ENCODE assay signal across 27 mouse cellular contexts in genomic region chr7:80373352-80373751, GRCm38 (mm10). TPM values are rescaled to one million over a fixed set of nuclear protein-coding genes. Genes with fewer than 3 reads are reported as not detected.
DNase-seq lines count a peak whose midpoint lies in the region; ATAC-seq and TF ChIP-seq lines count a peak whose summit lies in the region.
"Had no signal": no experiment of that assay in that cellular context is flagged by ENCODE, and none has a peak within 500 bp of the region (broad histone marks: within the 10 kb centered on the region; RNA-seq: fewer than 3 reads in every experiment).

No protein-coding gene starts in this region.

- no peak for TF ChIP-seq POLR2A in heart, adult 2 months (IDR thresholded peaks at IDR 0.05; ENCODE audit: insufficient read depth, low read depth, low read length)
- TF ChIP-seq POLR2A in spleen, adult 2 months (IDR thresholded peaks at IDR 0.05; ENCODE audit: low read depth, low read length): no peak
- TF ChIP-seq POLR2A in CH12.LX (IDR thresholded peaks at IDR 0.05; ENCODE audit: low read depth, low read length): no peak
- no peak for TF ChIP-seq POLR2A in bone marrow, adult 2 months (IDR thresholded peaks at IDR 0.05; ENCODE audit: borderline replicate concordance, control insufficient read depth, low read depth, low read length)

- no peak overlapping the region for H3K4me2 ChIP-seq in heart, embryonic 16.5 days (ENCODE audit: low read depth, low read length)
- peak overlapping the region; percentile 7 for H3K4me2 ChIP-seq in CH12.LX (ENCODE audit: insufficient read depth, low read depth, poor library complexity, severe bottlenecking)
- H3K4me2 ChIP-seq: embryonic facial prominence, embryonic 12.5 days; embryonic facial prominence, embryonic 15.5 days; heart, embryonic 12.5 days; heart, embryonic 15.5 days; hindbrain, embryonic 12.5 days; hindbrain, embryonic 15.5 days had no signal

- H3K4me1 ChIP-seq in heart, embryonic 16.5 days (ENCODE audit: control insufficient read depth, insufficient read depth, low read length): peaks cover 25% of the 10 kb centered on the region
- peaks cover 9% of the 10 kb centered on the region for H3K4me1 ChIP-seq in heart, adult 2 months (ENCODE audit: control insufficient read depth, insufficient read depth, low read length)
- peaks cover 25% of the 10 kb centered on the region; the same call in 1 of the 2 replicates for H3K4me1 ChIP-seq in spleen, adult 2 months (ENCODE audit: control insufficient read depth, insufficient read depth, insufficient read length)
- peaks cover 25 to 79% of the 10 kb centered on the region in 2 experiments for H3K4me1 ChIP-seq in CH12.LX (ENCODE audit: control insufficient read depth in 1 of 2, insufficient read depth in 2 of 2)
- peaks cover 16% of the 10 kb centered on the region for H3K4me1 ChIP-seq in bone marrow, adult 2 months (ENCODE audit: control insufficient read depth, insufficient read depth, low read length)

- H3K27ac ChIP-seq in heart, embryonic 16.5 days (ENCODE audit: low read length): peak overlapping the region; percentile 21; the same call in 1 of the 2 replicates
- H3K27ac ChIP-seq in heart, adult 2 months: no peak overlapping the region
- H3K27ac ChIP-seq in spleen, adult 2 months (ENCODE audit: insufficient read depth, low read length): peak overlapping the region; percentile 60
- peak overlapping the region; percentile 73 for H3K27ac ChIP-seq in CH12.LX (ENCODE audit: insufficient read depth, low read depth)
- peak overlapping the region; percentile 82 for H3K27ac ChIP-seq in bone marrow, adult 2 months (ENCODE audit: control insufficient read depth, insufficient read depth, low read depth, low read length, poor library complexity)
- H3K27ac ChIP-seq: embryonic facial prominence, embryonic 12.5 days; embryonic facial prominence, embryonic 15.5 days; gastrocnemius, adult 2 months; heart, embryonic 15.5 days; hindbrain, embryonic 12.5 days; hindbrain, embryonic 15.5 days had no signal

- H3K36me3 ChIP-seq in heart, embryonic 16.5 days (ENCODE audit: control insufficient read depth, insufficient read depth): peaks cover 2% of the 10 kb centered on the region; the same call in 1 of the 2 replicates
- no peaks in the 10 kb centered on the region for H3K36me3 ChIP-seq in heart, adult 2 months (ENCODE audit: control insufficient read depth, insufficient read depth, low read length)
- 0 out of 2 replicates have a peak, but pooled peaks cover 1% of the 10 kb centered on the region for H3K36me3 ChIP-seq in spleen, adult 2 months (ENCODE audit: control insufficient read depth, insufficient read depth, low read length)
- peaks cover 5 to 22% of the 10 kb centered on the region in 2 experiments for H3K36me3 ChIP-seq in CH12.LX (replicated peaks in 1 of 2; ENCODE audit: control insufficient read depth in 1 of 2, insufficient read depth in 1 of 2, low read length in 1 of 2)
- H3K36me3 ChIP-seq: hindbrain, embryonic 15.5 days had no signal

- dilution Hi-C loops in CH12.LX (cut with MboI; ENCODE audit: extremely low pct_ligation_motif_present, extremely low pct_unique_long_range_greater_than_20kb, low sequenced_read_pairs): no loop called here

- intact Hi-C loops in heart, adult 2 months (cut with DNase I): no loop called here

- 69% methylated on average over 4 of the region's 4 CpGs for WGBS in heart, embryonic 16.5 days
- 77% methylated on average over 4 of the region's 4 CpGs for WGBS in heart, adult 2 months
- WGBS in spleen, adult 2 months: 26% methylated on average over 4 of the region's 4 CpGs
- 19% methylated on average over 4 of the region's 4 CpGs for WGBS in bone marrow, adult 2 months

- H3K9me3 ChIP-seq in heart, embryonic 16.5 days (replicated peaks; ENCODE audit: control insufficient read depth, low read length): no peaks in the 10 kb centered on the region
- H3K9me3 ChIP-seq in CH12.LX (replicated peaks; ENCODE audit: low read length): no peaks in the 10 kb centered on the region
- H3K9me3 ChIP-seq: embryonic facial prominence, embryonic 12.5 days; embryonic facial prominence, embryonic 15.5 days; G1E; heart, embryonic 12.5 days; heart, embryonic 15.5 days; hindbrain, embryonic 12.5 days; hindbrain, embryonic 15.5 days had no signal

- no peak for TF ChIP-seq EP300 in heart, adult 2 months (IDR thresholded peaks at IDR 0.05; ENCODE audit: insufficient read depth, low read depth, low read length)
- no peak; the same call in 1 of the 2 replicates for TF ChIP-seq EP300 in CH12.LX (IDR thresholded peaks at IDR 0.05; ENCODE audit: low read length)

- no peak overlapping the region for H3K9ac ChIP-seq in heart, embryonic 16.5 days (ENCODE audit: low read length)
- no peak overlapping the region for H3K9ac ChIP-seq in heart, adult 2 months (ENCODE audit: low read depth, low read length)
- H3K9ac ChIP-seq in CH12.LX (ENCODE audit: insufficient read depth, low read depth): peak overlapping the region; percentile 16; the same call in 1 of the 2 replicates
- H3K9ac ChIP-seq: embryonic facial prominence, embryonic 12.5 days; embryonic facial prominence, embryonic 15.5 days; forebrain, postnatal 0 days; heart, embryonic 12.5 days; heart, embryonic 15.5 days; hindbrain, embryonic 12.5 days; hindbrain, embryonic 15.5 days had no signal

- in situ Hi-C loops in CH12.LX (cut with MboI; ENCODE audit: low pct_ligation_motif_present, low pct_unique_long_range_greater_than_20kb, low sequenced_read_pairs): loop anchor here (10.0 kb wide), 1 partner anchor 229 kb away; no protein-coding TSS in a partner anchor

- no peak overlapping the region for H3K4me3 ChIP-seq in heart, embryonic 16.5 days (ENCODE audit: low read length)
- H3K4me3 ChIP-seq in heart, adult 2 months: no peak overlapping the region
- H3K4me3 ChIP-seq in spleen, adult 2 months (ENCODE audit: extremely low read depth, insufficient read depth, insufficient read length): no peak overlapping the region
- no peak overlapping the region for H3K4me3 ChIP-seq in CH12.LX (replicated peaks in 1 of 3; ENCODE audit: low read depth in 2 of 3, low read length in 2 of 3, poor library complexity in 1 of 3)
- no peak overlapping the region for H3K4me3 ChIP-seq in bone marrow, adult 2 months (replicated peaks; ENCODE audit: control insufficient read depth, low read depth, low read length)
- H3K4me3 ChIP-seq: embryonic facial prominence, embryonic 12.5 days; embryonic facial prominence, embryonic 15.5 days; gastrocnemius, adult 2 months; heart, embryonic 12.5 days; heart, embryonic 15.5 days; hindbrain, embryonic 12.5 days; hindbrain, embryonic 15.5 days had no signal

- no peaks in the 10 kb centered on the region for H3K79me2 ChIP-seq in heart, adult 2 months (replicated peaks; ENCODE audit: control insufficient read depth, insufficient read depth, low read length)
- peaks cover 6% of the 10 kb centered on the region for H3K79me2 ChIP-seq in CH12.LX (replicated peaks; ENCODE audit: control insufficient read depth, extremely low read depth, insufficient read depth, poor library complexity, severe bottlenecking)

- TF ChIP-seq RAD21 in CH12.LX (IDR thresholded peaks at IDR 0.05; ENCODE audit: low read depth, low read length): no peak

- DNase-seq in heart, adult 2 months: no peak
- DNase-seq in spleen, adult 2 months (ENCODE audit: low read depth in 1 of 2, low spot score in 2 of 2): no peak
- no peak for DNase-seq in spleen, postnatal 14 days (ENCODE audit: low spot score in 2 of 2)
- no peak for DNase-seq in CH12.LX (ENCODE audit: extremely low read depth)
- DNase-seq in kidney, postnatal 36 days: no peak
- DNase-seq in testis, postnatal 10 days (ENCODE audit: low spot score): no peak
- DNase-seq: adrenal gland, adult 8-10 months; adrenal gland, postnatal 25 days; cerebellum, adult 18-20 months; cerebellum, postnatal 25 days; forebrain, postnatal 0 days; gastrocnemius, adult 2 months; gastrocnemius, postnatal 14 days; heart, adult 11 months; heart, postnatal 14 days; heart, postnatal 4 days had no signal

- ATAC-seq in heart, embryonic 16.5 days (replicated peaks; ENCODE audit: extremely low read depth, insufficient read depth, low FRiP score): no peak
- ATAC-seq: activated CD4-positive, CD25-positive, alpha-beta regulatory T cell, adult 4 months; forebrain, embryonic 14.5 days; forebrain, postnatal 0 days had no signal

- no peaks in the 10 kb centered on the region for H3K27me3 ChIP-seq in heart, embryonic 16.5 days (ENCODE audit: control insufficient read depth, insufficient read depth, low read length)
- no peaks in the 10 kb centered on the region for H3K27me3 ChIP-seq in heart, adult 2 months (ENCODE audit: control insufficient read depth, insufficient read depth, low read length)
- H3K27me3 ChIP-seq in spleen, adult 2 months (ENCODE audit: control insufficient read depth, insufficient read depth, low read length): no peaks in the 10 kb centered on the region
- H3K27me3 ChIP-seq in CH12.LX (replicated peaks): no peaks in the 10 kb centered on the region
- H3K27me3 ChIP-seq: embryonic facial prominence, embryonic 12.5 days; embryonic facial prominence, embryonic 15.5 days; heart, embryonic 12.5 days; heart, embryonic 15.5 days; hindbrain, embryonic 12.5 days; hindbrain, embryonic 15.5 days had no signal

- no peak for TF ChIP-seq CTCF in heart, adult 2 months (IDR thresholded peaks at IDR 0.05)
- TF ChIP-seq CTCF in spleen, adult 2 months (IDR thresholded peaks at IDR 0.05; ENCODE audit: extremely low read depth, insufficient read depth, insufficient read length, insufficient replicate concordance): no peak
- no peak for TF ChIP-seq CTCF in CH12.LX (conservative IDR thresholded peaks at IDR 0.05 in 1 of 2, IDR thresholded peaks at IDR 0.05 in 1 of 2; ENCODE audit: low read depth in 2 of 2, low read length in 2 of 2)
- no peak for TF ChIP-seq CTCF in bone marrow, adult 2 months (IDR thresholded peaks at IDR 0.05; ENCODE audit: control insufficient read depth, insufficient read depth, low read length)

RNA-seq across cellular contexts. Expression of gene Man2a2, which starts 2.2 kb away (rescaled TPM):
- polyA plus RNA-seq in heart, embryonic 16.5 days (2015; fragmentation: Nextera tagmentation; extraction: Ambion mirVana): 15.0 and 17.4 TPM in 2 replicates
- 10 to 100 TPM; 55.7 to 58.7 TPM for total RNA-seq in heart, adult 2 months (2021)
- 75.8 and 82.4 TPM in 2 replicates for polyA plus RNA-seq in heart, adult 2 months (2012; rRNA removed)
- 98.3 and 115 TPM in 2 replicates for polyA plus RNA-seq in spleen, adult 2 months (2012; rRNA removed)
- 46.3 and 48.3 TPM in 2 replicates for total RNA-seq in CH12.LX (2012; rRNA removed)
- total RNA-seq in CH12.LX (2014; rRNA removed): 12.5 and 14.3 TPM in 2 replicates
- polyA plus RNA-seq in CH12.LX (2012; ENCODE audit: insufficient read length, low read depth): 33.6 and 44.3 TPM in 2 replicates
- polyA plus RNA-seq in bone marrow, adult 2 months (2011; ENCODE audit: insufficient read depth, insufficient read length, low replicate concordance, missing spikeins): 25.1 and 40.0 TPM in 2 replicates

RNA-seq across cellular contexts. Expression of gene Fes, which starts 14.4 kb away (rescaled TPM):
- 14.1 and 15.4 TPM in 2 replicates for polyA plus RNA-seq in heart, embryonic 16.5 days (2015; fragmentation: Nextera tagmentation; extraction: Ambion mirVana)
- total RNA-seq in heart, adult 2 months (2021): 1 to 10 TPM; 8.9 to 9.8 TPM
- polyA plus RNA-seq in heart, adult 2 months (2012; rRNA removed): 15.4 and 17.3 TPM in 2 replicates
- polyA plus RNA-seq in spleen, adult 2 months (2012; rRNA removed): 52.8 and 90.0 TPM in 2 replicates
- total RNA-seq in CH12.LX (2012; rRNA removed) (7.1 and 9.8 TPM in 2 replicates), CH12.LX (2014; rRNA removed) (4.3 and 6.5 TPM in 2 replicates)
- 11.7 and 16.2 TPM in 2 replicates for polyA plus RNA-seq in CH12.LX (2012; ENCODE audit: insufficient read length, low read depth)
- polyA plus RNA-seq in bone marrow, adult 2 months (2011; ENCODE audit: insufficient read depth, insufficient read length, low replicate concordance, missing spikeins): 143 and 311 TPM in 2 replicates

RNA-seq across cellular contexts. Expression of gene Hddc3, which starts 30.4 kb away (rescaled TPM):
- 20.1 and 20.7 TPM in 2 replicates for polyA plus RNA-seq in heart, embryonic 16.5 days (2015; fragmentation: Nextera tagmentation; extraction: Ambion mirVana)
- total RNA-seq in heart, adult 2 months (2021): 10 to 100 TPM; 30.0 to 39.9 TPM
- 47.7 and 77.5 TPM in 2 replicates for polyA plus RNA-seq in heart, adult 2 months (2012; rRNA removed)
- polyA plus RNA-seq in spleen, adult 2 months (2012; rRNA removed): 15.5 and 17.8 TPM in 2 replicates
- total RNA-seq in CH12.LX (2012; rRNA removed) (9.6 and 12.6 TPM in 2 replicates), CH12.LX (2014; rRNA removed) (3.1 and 5.5 TPM in 2 replicates)
- 2.6 and 4.6 TPM in 2 replicates for polyA plus RNA-seq in CH12.LX (2012; ENCODE audit: insufficient read length, low read depth)
- polyA plus RNA-seq in bone marrow, adult 2 months (2011; ENCODE audit: insufficient read depth, insufficient read length, low replicate concordance, missing spikeins): 5.0 and 16.2 TPM in 2 replicates

RNA-seq across cellular contexts. Expression of gene Furin, which starts 31.9 kb away (rescaled TPM):
- polyA plus RNA-seq in heart, embryonic 16.5 days (2015; fragmentation: Nextera tagmentation; extraction: Ambion mirVana): 11.0 and 14.3 TPM in 2 replicates
- total RNA-seq in heart, adult 2 months (2021): 100 to 1,000 TPM; 108 to 129 TPM
- polyA plus RNA-seq in heart, adult 2 months (2012; rRNA removed): 64.9 and 79.4 TPM in 2 replicates
- 35.7 and 48.6 TPM in 2 replicates for polyA plus RNA-seq in spleen, adult 2 months (2012; rRNA removed)
- total RNA-seq in CH12.LX (2012; rRNA removed) (11.1 and 13.5 TPM in 2 replicates), CH12.LX (2014; rRNA removed) (1.1 and 1.5 TPM in 2 replicates)
- polyA plus RNA-seq in CH12.LX (2012; ENCODE audit: insufficient read length, low read depth): 17.0 and 20.9 TPM in 2 replicates
- polyA plus RNA-seq in bone marrow, adult 2 months (2011; ENCODE audit: insufficient read depth, insufficient read length, low replicate concordance, missing spikeins): 22.2 and 31.0 TPM in 2 replicates

RNA-seq across cellular contexts. Expression of gene Unc45a, which starts 32.5 kb away (rescaled TPM):
- 20.6 and 25.3 TPM in 2 replicates for polyA plus RNA-seq in heart, embryonic 16.5 days (2015; fragmentation: Nextera tagmentation; extraction: Ambion mirVana)
- total RNA-seq in heart, adult 2 months (2021): 10 to 100 TPM; 15.8 to 16.8 TPM
- 23.0 and 24.0 TPM in 2 replicates for polyA plus RNA-seq in heart, adult 2 months (2012; rRNA removed)
- 53.7 and 61.8 TPM in 2 replicates for polyA plus RNA-seq in spleen, adult 2 months (2012; rRNA removed)
- total RNA-seq in CH12.LX (2012; rRNA removed): 21.8 and 22.6 TPM in 2 replicates
- 7.9 and 13.8 TPM in 2 replicates for total RNA-seq in CH12.LX (2014; rRNA removed)
- 16.8 and 22.2 TPM in 2 replicates for polyA plus RNA-seq in CH12.LX (2012; ENCODE audit: insufficient read length, low read depth)
- 10.8 and 43.9 TPM in 2 replicates for polyA plus RNA-seq in bone marrow, adult 2 months (2011; ENCODE audit: insufficient read depth, insufficient read length, low replicate concordance, missing spikeins)
